Mouse (Mus musculus) stomach, embryonic 16.5 days (tissue): ENCODE results near the gene Rspo1. TPM values are rescaled to one million over a fixed set of nuclear protein-coding genes. Genes with fewer than 3 reads are reported as not detected.

Experiments
- ATAC-seq: fragments of 200-750 bp; cut with Nextera tagmentation; 2 replicates; pipeline ENCODE4 v1.8.0; 2017; ENCODE audit warnings: moderate number of reproducible peaks, moderate TSS enrichment; ENCODE audit not compliant: insufficient read depth, low FRiP score
- H3K27ac ChIP-seq: fragments of 300-500 bp; sonication (generic); 2 replicates; pipeline ENCODE4 v1.5.1; 2014; ENCODE audit warnings: low read length
- H3K27me3 ChIP-seq: fragments of 300-500 bp; sonication (generic); 2 replicates; pipeline ENCODE4 v1.6.1; 2014; ENCODE audit warnings: low read length, control low read depth, mixed read lengths; ENCODE audit not compliant: control insufficient read depth, insufficient read depth
- H3K36me3 ChIP-seq: fragments of 300-500 bp; sonication (generic); 2 replicates; pipeline ENCODE4 v1.6.1; 2014; ENCODE audit warnings: low read length; ENCODE audit not compliant: control insufficient read depth, insufficient read depth
- H3K4me1 ChIP-seq: fragments of 300-500 bp; sonication (generic); 2 replicates; pipeline ENCODE4 v1.6.1; 2014; ENCODE audit warnings: low read length, control low read depth, mixed read lengths; ENCODE audit not compliant: control insufficient read depth, insufficient read depth
- H3K4me2 ChIP-seq: fragments of 300-500 bp; sonication (generic); 2 replicates; pipeline ENCODE4 v1.6.1; 2014; ENCODE audit warnings: low read depth, low read length, mixed read lengths
- H3K4me3 ChIP-seq: fragments of 300-500 bp; sonication (generic); replicated peaks from 2 replicates; pipeline ENCODE4 v1.5.1; 2014; ENCODE audit warnings: mild to moderate bottlenecking, low read length
- H3K9ac ChIP-seq: fragments of 300-500 bp; sonication (generic); 2 replicates; pipeline ENCODE4 v1.6.1; 2014; ENCODE audit warnings: low read length
- H3K9me3 ChIP-seq: fragments of 300-500 bp; sonication (generic); replicated peaks from 2 replicates; pipeline ENCODE4 v1.6.1; 2016; ENCODE audit warnings: low read length, control low read depth; ENCODE audit not compliant: control insufficient read depth
- WGBS: fragments of 180-500 bp; shearing (Covaris S2); extraction: QIAGEN DNeasy Blood & Tissue Kit; methylation state at CpG from one replicate; pipeline ENCODE4 v1.1.7; 2014; 5-methylcytosine and 5-hydroxymethylcytosine counted together
- polyA plus RNA-seq: library from polyadenylated mRNA; unstranded; fragments of >200 nt; fragmentation: Nextera tagmentation; extraction: Ambion mirVana; gene quantifications from 2 replicates; pipeline ENCODE4 v1.2.1, GENCODE M21; 2015

Gene Rspo1
- polyA plus RNA-seq, 1 experiment from 2014 or later = 10.3 TPM

DNA sequence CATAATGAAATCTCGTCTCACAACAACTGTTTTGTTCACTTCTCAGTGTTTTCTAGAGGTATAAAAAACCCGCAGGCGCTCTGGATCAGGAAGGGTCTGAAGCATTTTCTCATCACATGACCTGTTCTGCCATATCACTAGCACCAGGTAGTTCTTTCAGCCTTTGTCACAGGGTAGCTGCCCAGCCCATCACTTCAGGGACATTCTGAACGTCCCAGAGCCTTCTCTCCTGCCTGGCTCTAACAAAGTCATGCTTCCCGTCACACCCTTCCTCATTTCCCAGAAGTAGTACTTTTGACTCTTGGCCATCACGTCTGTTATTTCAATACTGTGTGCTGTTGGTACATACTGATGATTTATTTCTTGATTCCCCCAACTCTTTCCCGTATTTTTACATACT is 58.2 kb downstream of the Rspo1 start:
- H3K4me2 ChIP-seq = no peak overlapping the region
- H3K4me3 ChIP-seq = no peak overlapping the region
- no peak overlapping the region for H3K27ac ChIP-seq
- no peaks in the 10 kb centered on the region for H3K9me3 ChIP-seq
- H3K36me3 ChIP-seq = peaks cover 11% of the 10 kb centered on the region; the same call in 1 of the 2 replicates
- H3K4me1 ChIP-seq = no peaks in the 10 kb centered on the region
- no peaks in the 10 kb centered on the region for H3K27me3 ChIP-seq
- H3K9ac ChIP-seq = no peak overlapping the region
- ATAC-seq = no peak
- 86% methylated on average over 7 of the region's 7 CpGs for WGBS

DNA sequence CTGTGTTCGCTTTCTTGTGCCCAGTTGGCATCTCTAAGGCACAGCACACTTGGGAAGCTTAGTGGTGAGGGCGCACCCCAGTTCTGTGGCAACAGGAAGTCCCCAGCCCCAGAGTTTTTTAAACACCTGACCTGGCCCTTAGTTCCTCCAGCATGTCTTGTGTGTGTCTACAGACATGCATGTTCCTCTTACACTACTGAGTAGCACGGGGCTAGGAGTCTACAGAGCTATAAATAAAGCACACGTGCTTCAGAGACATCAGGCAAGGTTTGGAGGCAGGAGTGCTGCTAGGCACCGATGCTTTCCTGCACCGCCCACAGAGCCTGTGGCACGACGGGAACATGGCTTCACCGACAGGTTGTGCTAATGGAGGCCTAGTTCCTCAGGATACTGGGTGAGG is 69.2 kb downstream of the Rspo1 start:
- no peaks in the 10 kb centered on the region for H3K9me3 ChIP-seq
- 89% methylated on average over 9 of the region's 9 CpGs for WGBS
- peaks cover 13% of the 10 kb centered on the region for H3K36me3 ChIP-seq
- no peak overlapping the region for H3K27ac ChIP-seq
- no peak overlapping the region for H3K4me2 ChIP-seq
- no peak overlapping the region for H3K9ac ChIP-seq
- ATAC-seq = no peak
- H3K4me1 ChIP-seq = peaks cover 4% of the 10 kb centered on the region
- H3K27me3 ChIP-seq = no peaks in the 10 kb centered on the region
- H3K4me3 ChIP-seq = no peak overlapping the region

DNA sequence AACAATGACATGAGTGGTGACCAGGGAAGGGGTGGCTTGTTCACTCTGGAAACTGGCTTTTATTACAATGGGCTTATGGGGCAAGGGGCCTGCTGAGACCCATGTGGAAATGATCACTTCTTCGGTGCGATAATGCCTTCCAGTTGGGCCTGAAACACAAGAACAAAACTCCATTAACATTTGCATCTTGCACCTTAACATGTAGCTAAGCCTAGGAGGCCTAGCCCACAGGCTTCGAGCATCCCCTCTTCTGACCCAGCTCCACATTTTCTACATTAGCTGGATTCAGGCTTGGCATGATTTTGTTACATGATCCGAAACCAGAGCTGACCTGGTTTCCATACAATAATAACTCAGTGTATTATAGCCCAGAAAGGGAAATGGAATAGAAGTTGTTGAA is 70.2 kb downstream of the Rspo1 start:
- H3K4me3 ChIP-seq = no peak overlapping the region
- peaks cover 13% of the 10 kb centered on the region for H3K36me3 ChIP-seq
- no peak overlapping the region for H3K27ac ChIP-seq
- 87% methylated on average over 4 of the region's 4 CpGs for WGBS
- H3K9ac ChIP-seq = no peak overlapping the region
- H3K4me2 ChIP-seq = no peak overlapping the region
- peaks cover 4% of the 10 kb centered on the region for H3K4me1 ChIP-seq
- H3K9me3 ChIP-seq = no peaks in the 10 kb centered on the region
- no peak for ATAC-seq
- no peaks in the 10 kb centered on the region for H3K27me3 ChIP-seq

GRCm38 (mm10) chr4:125057273-125057672 is 71.0 kb downstream of the Rspo1 start:
- no peaks in the 10 kb centered on the region for H3K27me3 ChIP-seq
- no peak overlapping the region for H3K9ac ChIP-seq
- H3K4me3 ChIP-seq = no peak overlapping the region
- no peak overlapping the region for H3K27ac ChIP-seq
- 41% methylated on average over 3 of the region's 3 CpGs for WGBS
- H3K9me3 ChIP-seq = no peaks in the 10 kb centered on the region
- H3K4me2 ChIP-seq = no peak overlapping the region
- ATAC-seq = no peak
- peaks cover 13% of the 10 kb centered on the region for H3K36me3 ChIP-seq
- H3K4me1 ChIP-seq = peaks cover 4% of the 10 kb centered on the region

DNA sequence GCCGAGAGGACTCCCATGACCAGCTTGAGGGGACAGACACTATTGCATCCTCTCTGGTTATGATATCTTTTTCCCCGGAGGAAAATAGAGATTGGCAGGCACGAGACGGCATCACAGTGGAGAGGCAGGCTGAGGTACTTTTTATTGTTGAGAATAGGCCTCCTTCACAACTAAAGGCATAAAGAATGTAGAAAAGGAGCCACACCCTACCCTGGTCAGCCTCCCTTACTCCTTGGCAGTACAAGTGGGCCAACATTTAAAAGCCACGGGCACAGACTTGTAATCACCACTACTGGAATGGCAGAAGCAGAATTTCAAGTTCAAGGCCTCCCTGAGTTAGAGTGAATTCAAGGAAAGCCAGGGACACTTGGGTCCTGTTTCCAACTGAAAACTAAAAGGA is 71.8 kb downstream of the Rspo1 start:
- WGBS = 50% methylated on average over 5 of the region's 5 CpGs
- no peak overlapping the region for H3K4me3 ChIP-seq
- peaks cover 8% of the 10 kb centered on the region; the same call in 1 of the 2 replicates for H3K36me3 ChIP-seq
- no peaks in the 10 kb centered on the region for H3K9me3 ChIP-seq
- ATAC-seq = no peak
- H3K27ac ChIP-seq = no peak overlapping the region
- peaks cover 4% of the 10 kb centered on the region for H3K4me1 ChIP-seq
- H3K27me3 ChIP-seq = no peaks in the 10 kb centered on the region
- no peak overlapping the region for H3K4me2 ChIP-seq
- no peak overlapping the region for H3K9ac ChIP-seq

Other genes starting within 250 kb of the Rspo1 start
- gene Inpp5b, start 244.6 kb upstream of the Rspo1 start, polyA plus RNA-seq = 33.0 and 35.8 TPM in 2 replicates
- 13.9 and 14.5 TPM in 2 replicates for gene Mtf1, start 184.3 kb upstream of the Rspo1 start, polyA plus RNA-seq
- gene Yrdc, start 135.8 kb upstream of the Rspo1 start, polyA plus RNA-seq = 20.0 and 22.3 TPM in 2 replicates
- gene 1110065P20Rik, start 135.2 kb upstream of the Rspo1 start, polyA plus RNA-seq = 40.9 and 47.4 TPM in 2 replicates
- 0.41 and 0.59 TPM in 2 replicates for gene Maneal, start 124.3 kb upstream of the Rspo1 start, polyA plus RNA-seq
- 0.09 and 0.14 TPM in 2 replicates for gene Epha10, start 105.5 kb upstream of the Rspo1 start, polyA plus RNA-seq
- gene 9930104L06Rik, start 49.4 kb upstream of the Rspo1 start, polyA plus RNA-seq = 10.9 and 11.8 TPM in 2 replicates
- gene Cdca8, start 47.1 kb upstream of the Rspo1 start, polyA plus RNA-seq = 111 and 114 TPM in 2 replicates
- gene Gnl2, start 30.2 kb downstream of the Rspo1 start, polyA plus RNA-seq = 76.7 and 80.0 TPM in 2 replicates
- gene Dnali1, start 79.3 kb downstream of the Rspo1 start, polyA plus RNA-seq = 0.10 and 0.31 TPM in 2 replicates
- gene Snip1, start 80.2 kb downstream of the Rspo1 start, polyA plus RNA-seq = 17.2 and 20.5 TPM in 2 replicates
- 41.5 and 45.0 TPM in 2 replicates for gene Meaf6, start 98.7 kb downstream of the Rspo1 start, polyA plus RNA-seq
- gene Zc3h12a, start 141.4 kb downstream of the Rspo1 start, polyA plus RNA-seq = 1.6 and 2.1 TPM in 2 replicates